Mouse (Mus musculus): ENCODE data around the gene Lrrc2. TPM values are rescaled to one million over a fixed set of nuclear protein-coding genes. Genes with fewer than 3 reads are reported as not detected.

Lrrc2 gene
- 1 to 10 TPM; 1.8 to 2.3 TPM for total RNA-seq (2021)

GRCm38 (mm10) chr9:110951397-110951796 is at the start of gene Lrrc2:
Gene Lrrc2 (plus strand): TSS chr9:110951545.
- DNase-seq (ENCODE audit: extremely low spot score in 1 of 2, low spot score in 1 of 2) = no peak

GRCm38 (mm10) chr9:110902271-110902670 is 49.1 kb upstream of the Lrrc2 start:
- DNase-seq (ENCODE audit: extremely low spot score in 1 of 2, low spot score in 1 of 2) = no peak

- no peak for DNase-seq (ENCODE audit: extremely low spot score in 1 of 2, low spot score in 1 of 2)
Measured at GRCm38 (mm10) chr9:110907201-110907837, 44.0 kb upstream of the Lrrc2 start.

- no peak for DNase-seq (ENCODE audit: extremely low spot score in 1 of 2, low spot score in 1 of 2)
Measured at GRCm38 (mm10) chr9:110907838-110908630, 43.3 kb upstream of the Lrrc2 start.

GRCm38 (mm10) chr9:110908631-110909016 is 42.7 kb upstream of the Lrrc2 start:
- DNase-seq (ENCODE audit: extremely low spot score in 1 of 2, low spot score in 1 of 2) = no peak

- no peak for DNase-seq (ENCODE audit: extremely low spot score in 1 of 2, low spot score in 1 of 2)
Measured at GRCm38 (mm10) chr9:110909371-110909967, 41.9 kb upstream of the Lrrc2 start.

GRCm38 (mm10) chr9:110914631-110915236 is 36.6 kb upstream of the Lrrc2 start:
- no peak for DNase-seq (ENCODE audit: extremely low spot score in 1 of 2, low spot score in 1 of 2)

- no peak for DNase-seq (ENCODE audit: extremely low spot score in 1 of 2, low spot score in 1 of 2)
Measured at GRCm38 (mm10) chr9:110915466-110915865, 35.9 kb upstream of the Lrrc2 start.

- no peak for DNase-seq (ENCODE audit: extremely low spot score in 1 of 2, low spot score in 1 of 2)
Measured at GRCm38 (mm10) chr9:110916786-110917185, 34.6 kb upstream of the Lrrc2 start, which contains the start of gene Fam240a. Gene Fam240a (minus strand): TSS chr9:110916861.

- no peak for DNase-seq (ENCODE audit: extremely low spot score in 1 of 2, low spot score in 1 of 2)
Measured at GRCm38 (mm10) chr9:110920665-110921419, 30.5 kb upstream of the Lrrc2 start.

GRCm38 (mm10) chr9:110922759-110923158 is 28.6 kb upstream of the Lrrc2 start:
- peak; percentile 45 to 88 for DNase-seq (ENCODE audit: extremely low spot score in 1 of 2, low spot score in 1 of 2)

- no peak for DNase-seq (ENCODE audit: extremely low spot score in 1 of 2, low spot score in 1 of 2)
Measured at GRCm38 (mm10) chr9:110931573-110931972, 19.8 kb upstream of the Lrrc2 start.

- DNase-seq (ENCODE audit: extremely low spot score in 1 of 2, low spot score in 1 of 2) = peak; percentile 30 to 52
Measured at GRCm38 (mm10) chr9:110933850-110934437, 17.4 kb upstream of the Lrrc2 start.

GRCm38 (mm10) chr9:110935941-110936340 is 15.4 kb upstream of the Lrrc2 start:
- DNase-seq (ENCODE audit: extremely low spot score in 1 of 2, low spot score in 1 of 2) = no peak

GRCm38 (mm10) chr9:110937506-110938490 is 13.5 kb upstream of the Lrrc2 start:
- no peak for DNase-seq (ENCODE audit: extremely low spot score in 1 of 2, low spot score in 1 of 2)

- DNase-seq (ENCODE audit: extremely low spot score in 1 of 2, low spot score in 1 of 2) = peak in 1 of 2 experiments; percentile 20
Measured at GRCm38 (mm10) chr9:110944265-110944664, 7.1 kb upstream of the Lrrc2 start.

- no peak for DNase-seq (ENCODE audit: extremely low spot score in 1 of 2, low spot score in 1 of 2)
Measured at GRCm38 (mm10) chr9:110945343-110945742, 6.0 kb upstream of the Lrrc2 start.

- no peak for DNase-seq (ENCODE audit: extremely low spot score in 1 of 2, low spot score in 1 of 2)
Measured at GRCm38 (mm10) chr9:110945926-110946325, 5.4 kb upstream of the Lrrc2 start, which contains the start of gene Tdgf1. Gene Tdgf1 (minus strand): TSS chr9:110946158.
